Mouse (Mus musculus) CH12.LX (cell line): Measurements from ENCODE around the gene Lhpp. TPM values are rescaled to one million over a fixed set of nuclear protein-coding genes. Genes with fewer than 3 reads are reported as not detected.

Experiments used
- DNase-seq: peaks from one replicate; pipeline ENCODE4 v3.0.0-alpha.2; 2013; ENCODE audit errors: extremely low read depth
- H3K27ac ChIP-seq: 2 replicates; pipeline ENCODE4 v1.5.1; 2012; ENCODE audit warnings: low read depth, mild to moderate bottlenecking, control low read depth, moderate library complexity; ENCODE audit not compliant: insufficient read depth
- H3K27me3 ChIP-seq: replicated peaks from 2 replicates; pipeline ENCODE3; 2012; ENCODE audit warnings: inconsistent platforms
- H3K36me3 ChIP-seq, 2 experiments: replicated peaks in 1 of 2; 2 replicates each; pipeline versions ENCODE3 to v1.6.1; 2012; ENCODE audit warnings: inconsistent platforms in 1 of 2, low read length in 1 of 2, mild to moderate bottlenecking in 1 of 2, mixed read lengths in 1 of 2, moderate library complexity in 1 of 2; ENCODE audit not compliant: control insufficient read depth in 1 of 2, insufficient read depth in 1 of 2
- H3K4me1 ChIP-seq, 2 experiments: 2 replicates each; pipeline ENCODE4 v1.6.1; 2012; ENCODE audit warnings: inconsistent platforms in 1 of 2, moderate library complexity in 1 of 2; ENCODE audit not compliant: insufficient read depth in 2 of 2, control insufficient read depth in 1 of 2
- H3K4me2 ChIP-seq: 2 replicates; pipeline ENCODE4 v1.6.1; 2012; ENCODE audit warnings: low read depth, mild to moderate bottlenecking, control low read depth; ENCODE audit not compliant: poor library complexity, insufficient read depth, severe bottlenecking
- H3K4me3 ChIP-seq, 3 experiments: fragments of 150-350 bp in 1 of 3; sonication (generic) in 1 of 3; replicated peaks in 1 of 3; 2 replicates each; pipeline versions ENCODE3 to v1.5.1; 2011 to 2012; ENCODE audit warnings: low read depth in 2 of 3, low read length in 2 of 3, mild to moderate bottlenecking in 2 of 3, moderate library complexity in 2 of 3, control low read depth in 1 of 3, improper control_type of control experiment in 1 of 3, inconsistent platforms in 1 of 3, mixed read lengths in 1 of 3; ENCODE audit not compliant: poor library complexity in 1 of 3
- H3K79me2 ChIP-seq: replicated peaks from 2 replicates; pipeline ENCODE4 v1.6.1; 2012; ENCODE audit warnings: mild to moderate bottlenecking, moderate library complexity; ENCODE audit not compliant: control insufficient read depth, poor library complexity, insufficient read depth, severe bottlenecking; ENCODE audit errors: extremely low read depth
- H3K9ac ChIP-seq: 2 replicates; pipeline ENCODE4 v1.6.1; 2012; ENCODE audit warnings: low read depth, mild to moderate bottlenecking, control low read depth, moderate library complexity; ENCODE audit not compliant: insufficient read depth
- H3K9me3 ChIP-seq: replicated peaks from 2 replicates; pipeline ENCODE3; 2012; ENCODE audit warnings: low read length, inconsistent platforms, mixed read lengths
- CHD1 ChIP-seq: IDR thresholded peaks from 2 replicates; pipeline ENCODE4 v1.6.1; 2012; ENCODE audit warnings: low read depth, low read length, improper control_type of control experiment, inconsistent platforms
- CHD2 ChIP-seq: IDR thresholded peaks from 2 replicates; pipeline ENCODE4 v1.6.1; 2011; ENCODE audit warnings: low read length, improper control_type of control experiment
- ELF1 ChIP-seq: IDR thresholded peaks from 2 replicates; pipeline ENCODE4 v1.6.1; 2014; ENCODE audit warnings: low read depth, mild to moderate bottlenecking, inconsistent platforms, low read length, improper control_type of control experiment
- EP300 ChIP-seq: IDR thresholded peaks from 2 replicates; pipeline ENCODE4 v1.6.1; 2011; ENCODE audit warnings: low read length, improper control_type of control experiment
- ETS1 ChIP-seq: conservative IDR thresholded peaks from 2 replicates; pipeline ENCODE4 v1.6.1; 2012; ENCODE audit warnings: low read depth, mild to moderate bottlenecking, inconsistent platforms, low read length, improper control_type of control experiment, moderate library complexity
- HCFC1 ChIP-seq: IDR thresholded peaks from 2 replicates; pipeline ENCODE4 v1.6.1; 2012; ENCODE audit warnings: low read depth, mild to moderate bottlenecking, inconsistent platforms, low read length, improper control_type of control experiment
- IRF4 ChIP-seq: IDR thresholded peaks from 2 replicates; pipeline ENCODE4 v1.6.1; 2014; ENCODE audit warnings: low read depth, mild to moderate bottlenecking, inconsistent platforms, low read length, improper control_type of control experiment
- JUN ChIP-seq: IDR thresholded peaks from 2 replicates; pipeline ENCODE4 v1.6.1; 2011; ENCODE audit warnings: low read depth, mild to moderate bottlenecking, low read length, improper control_type of control experiment, moderate library complexity; ENCODE audit not compliant: insufficient read depth
- JUND ChIP-seq: conservative IDR thresholded peaks from 2 replicates; pipeline ENCODE4 v1.6.1; 2011; ENCODE audit warnings: low read depth, low read length, improper control_type of control experiment
- KAT2A ChIP-seq: IDR thresholded peaks from 2 replicates; pipeline ENCODE4 v1.6.1; 2012; ENCODE audit warnings: low read length, improper control_type of control experiment, inconsistent platforms; ENCODE audit not compliant: insufficient replicate concordance
- MAX ChIP-seq: IDR thresholded peaks from 2 replicates; pipeline ENCODE4 v1.6.1; 2011; ENCODE audit warnings: low read length, improper control_type of control experiment
- MAZ ChIP-seq: IDR thresholded peaks from 2 replicates; pipeline ENCODE4 v1.6.1; 2012; ENCODE audit warnings: low read depth, mild to moderate bottlenecking, inconsistent platforms, low read length, improper control_type of control experiment, moderate library complexity
- MXI1 ChIP-seq: IDR thresholded peaks from 2 replicates; pipeline ENCODE4 v1.6.1; 2011; ENCODE audit warnings: mild to moderate bottlenecking, low read depth, low read length, improper control_type of control experiment
- MYC ChIP-seq: IDR thresholded peaks from 2 replicates; pipeline ENCODE4 v1.6.1; 2011; ENCODE audit warnings: low read depth, mild to moderate bottlenecking, improper control_type of control experiment, low read length
- NELFE ChIP-seq: IDR thresholded peaks from 2 replicates; pipeline ENCODE4 v1.6.1; 2011; ENCODE audit warnings: low read depth, low read length, improper control_type of control experiment
- NRF1 ChIP-seq: IDR thresholded peaks from 2 replicates; pipeline ENCODE4 v1.6.1; 2014; ENCODE audit warnings: low read depth, mild to moderate bottlenecking, inconsistent platforms, low read length, improper control_type of control experiment, moderate library complexity
- PAX5 ChIP-seq: IDR thresholded peaks from 2 replicates; pipeline ENCODE4 v1.6.1; 2012; ENCODE audit warnings: low read length, inconsistent platforms, mixed read lengths
- POLR2A ChIP-seq: IDR thresholded peaks from 2 replicates; pipeline ENCODE4 v1.6.1; 2011; ENCODE audit warnings: low read depth, mild to moderate bottlenecking, improper control_type of control experiment, low read length
- POLR2AphosphoS2 ChIP-seq: IDR thresholded peaks from 2 replicates; pipeline ENCODE4 v1.6.1; 2011; ENCODE audit warnings: low read depth, low read length, improper control_type of control experiment
- RAD21 ChIP-seq: IDR thresholded peaks from 2 replicates; pipeline ENCODE4 v1.6.1; 2011; ENCODE audit warnings: low read depth, mild to moderate bottlenecking, low read length, improper control_type of control experiment, moderate library complexity
- RCOR1 ChIP-seq: conservative IDR thresholded peaks from 2 replicates; pipeline ENCODE4 v1.6.1; 2012; ENCODE audit warnings: low read depth, mild to moderate bottlenecking, inconsistent platforms, low read length, improper control_type of control experiment
- SIN3A ChIP-seq: IDR thresholded peaks from 2 replicates; pipeline ENCODE4 v1.6.1; 2012; ENCODE audit warnings: low read length, improper control_type of control experiment, inconsistent platforms
- SMC3 ChIP-seq: IDR thresholded peaks from 2 replicates; pipeline ENCODE4 v1.6.1; 2011; ENCODE audit warnings: low read depth, low read length, improper control_type of control experiment
- TBP ChIP-seq: conservative IDR thresholded peaks from 2 replicates; pipeline ENCODE4 v1.6.1; 2011; ENCODE audit warnings: low read depth, low read length, improper control_type of control experiment
- TCF12 ChIP-seq: IDR thresholded peaks from 2 replicates; pipeline ENCODE4 v1.6.1; 2014; ENCODE audit warnings: low read depth, mild to moderate bottlenecking, inconsistent platforms, low read length, improper control_type of control experiment
- UBTF ChIP-seq: IDR thresholded peaks from 2 replicates; pipeline ENCODE4 v1.6.1; 2012; ENCODE audit warnings: low read depth, mild to moderate bottlenecking, inconsistent platforms, low read length, improper control_type of control experiment, moderate library complexity
- USF1 ChIP-seq: IDR thresholded peaks from 2 replicates; pipeline ENCODE4 v1.6.1; 2014; ENCODE audit warnings: low read depth, mild to moderate bottlenecking, inconsistent platforms, low read length, improper control_type of control experiment
- USF2 ChIP-seq: conservative IDR thresholded peaks from 2 replicates; pipeline ENCODE4 v1.6.1; 2011; ENCODE audit warnings: low read depth, low read length, improper control_type of control experiment
- ZC3H11A ChIP-seq: IDR thresholded peaks from 2 replicates; pipeline ENCODE4 v1.6.1; 2012; ENCODE audit warnings: low read depth, mild to moderate bottlenecking, inconsistent platforms, low read length, improper control_type of control experiment
- ZKSCAN1 ChIP-seq: IDR thresholded peaks from 2 replicates; pipeline ENCODE4 v1.6.1; 2012; ENCODE audit warnings: low read depth, inconsistent platforms, low read length, improper control_type of control experiment, borderline replicate concordance
- ZNF384 ChIP-seq: IDR thresholded peaks from 2 replicates; pipeline ENCODE4 v1.6.1; 2012; ENCODE audit warnings: low read depth, low read length, improper control_type of control experiment, inconsistent platforms
- dilution Hi-C: fragments of 300-500 bp; cut with MboI; formaldehyde crosslinking; loops from 2 replicates; pipeline ENCODE4 v1.14.3; 2020; ENCODE audit warnings: low sequenced_read_pairs; ENCODE audit not compliant: extremely low pct_unique_long_range_greater_than_20kb, extremely low pct_ligation_motif_present
- in situ Hi-C: fragments of 300-500 bp; cut with MboI; formaldehyde crosslinking; loops from 3 replicates; pipeline ENCODE4 v1.14.3; 2019; ENCODE audit warnings: low sequenced_read_pairs, low pct_ligation_motif_present, low pct_unique_long_range_greater_than_20kb, mixed read lengths
- polyA plus RNA-seq: library from polyadenylated mRNA; unstranded; fragments of >175 nt; gene quantifications from 2 replicates; pipeline ENCODE4 v1.2.1, GENCODE M21; 2012; ENCODE audit warnings: low read depth; ENCODE audit not compliant: insufficient read length
- total RNA-seq, 2 experiments: library from RNA; depleted of rRNA; stranded (reverse); fragments of 300-350 nt in 1 of 2; fragments of >200 nt in 1 of 2; gene quantifications; 2 replicates each; pipeline ENCODE4 v1.2.3; 2012 to 2014

Lhpp gene
- total and polyA plus RNA-seq, 3 experiments: 7.8 to 15.4 (median 14.6) TPM

DNA sequence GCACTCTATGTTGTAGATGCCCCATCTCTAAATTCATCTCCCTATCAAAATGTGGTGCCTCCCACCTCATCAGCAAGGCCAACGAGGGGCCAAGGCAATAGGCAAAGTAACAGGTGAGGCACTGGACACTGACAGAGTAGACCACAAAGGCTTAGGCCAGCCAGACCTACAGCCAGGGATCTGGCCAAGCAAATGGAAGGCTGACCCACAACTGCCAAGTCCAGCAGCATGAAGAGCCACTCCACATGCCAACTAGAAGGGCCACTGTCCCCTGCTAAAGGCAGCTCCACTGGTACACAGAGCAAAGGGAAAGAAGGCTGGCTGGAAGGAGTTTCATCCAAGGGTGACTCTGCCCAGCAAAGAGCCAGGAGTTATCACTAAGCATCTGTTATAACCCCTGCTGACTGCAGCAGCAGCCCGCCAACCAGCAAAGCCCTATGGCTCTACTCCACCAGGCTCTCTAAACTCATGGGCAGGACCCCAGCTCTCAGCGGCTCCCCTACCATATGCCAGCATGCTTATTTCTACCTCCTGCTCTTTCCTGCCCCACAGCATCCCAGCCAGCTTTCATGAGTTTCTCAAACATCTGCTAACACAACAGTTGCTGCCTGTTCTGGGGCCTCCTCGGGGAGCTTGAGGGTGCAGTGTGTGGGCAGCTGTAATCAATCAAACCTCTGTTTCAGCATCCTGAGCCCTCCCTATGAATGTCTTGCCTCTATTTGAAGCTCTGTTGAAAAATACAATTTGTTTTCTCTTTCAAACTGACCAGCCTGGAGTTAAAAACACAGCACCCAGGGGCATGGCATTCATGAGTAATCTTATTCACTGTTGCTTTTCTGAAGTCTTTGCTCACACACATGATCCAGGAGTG, 143.3 kb downstream of the Lhpp start:
- no peak for TF ChIP-seq MXI1
- no peak for TF ChIP-seq SIN3A
- TF ChIP-seq USF1: no peak
- no peak for TF ChIP-seq ZC3H11A
- TF ChIP-seq CHD1: no peak
- no peak for TF ChIP-seq USF2
- no peak for TF ChIP-seq NELFE
- no peak for TF ChIP-seq SMC3
- no peak for TF ChIP-seq JUN
- TF ChIP-seq ZKSCAN1: no peak
- no peak for TF ChIP-seq TCF12
- no peak for TF ChIP-seq PAX5
- no peak for TF ChIP-seq IRF4
- TF ChIP-seq RCOR1: no peak
- no peak for TF ChIP-seq EP300
- no peak for TF ChIP-seq JUND
- TF ChIP-seq KAT2A: no peak
- no peak for TF ChIP-seq NRF1
- TF ChIP-seq, all 38 proteins: peak for 0
- Histone ChIP-seq H3K4me2 (no peak overlapping the region), H3K9me3 (no peaks in the 10 kb centered on the region), H3K4me3 (no peak overlapping the region), H3K27me3 (no peaks in the 10 kb centered on the region), H3K79me2 (no peaks in the 10 kb centered on the region), H3K36me3 (peaks cover 36 to 93% of the 10 kb centered on the region in 2 experiments), H3K4me1 (peaks cover 15 to 93% of the 10 kb centered on the region in 2 experiments), H3K27ac (no peak overlapping the region), H3K9ac (no peak overlapping the region)
- dilution Hi-C loops: no loop called here
- in situ Hi-C loops: no loop called here
- DNase-seq: no peak

DNA sequence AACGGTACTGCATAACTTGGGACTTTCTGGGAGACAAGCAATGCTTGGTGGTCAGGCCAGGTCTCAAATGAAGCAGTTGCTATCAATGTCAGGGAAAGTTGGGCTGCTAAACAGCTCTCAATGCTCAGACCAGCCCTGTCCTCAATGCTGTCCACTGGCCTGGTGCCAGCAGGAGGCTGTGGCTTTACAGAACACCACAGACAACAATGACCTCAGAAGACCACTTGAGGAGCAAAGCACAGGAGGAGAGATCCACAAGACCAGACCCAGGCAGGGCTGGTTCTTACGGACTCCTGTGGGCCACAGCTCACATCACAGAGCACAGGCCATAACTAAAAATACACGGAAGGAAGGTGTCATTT, 143.9 kb downstream of the Lhpp start:
- Histone ChIP-seq H3K27me3 (no peaks in the 10 kb centered on the region), H3K4me1 (peaks cover 19 to 91% of the 10 kb centered on the region in 2 experiments), H3K36me3 (peaks cover 39 to 95% of the 10 kb centered on the region in 2 experiments), H3K9me3 (no peaks in the 10 kb centered on the region), H3K79me2 (no peaks in the 10 kb centered on the region), H3K9ac (no peak overlapping the region), H3K4me3 (no peak overlapping the region), H3K27ac (no peak overlapping the region), H3K4me2 (no peak overlapping the region)
- DNase-seq: no peak
- TF ChIP-seq UBTF: no peak
- TF ChIP-seq EP300: no peak
- no peak for TF ChIP-seq ELF1
- TF ChIP-seq RAD21: no peak
- TF ChIP-seq MXI1: no peak
- no peak for TF ChIP-seq CHD1
- TF ChIP-seq MAX: no peak
- no peak for TF ChIP-seq MYC
- no peak for TF ChIP-seq TBP
- TF ChIP-seq JUND: no peak
- no peak for TF ChIP-seq PAX5
- no peak for TF ChIP-seq IRF4
- TF ChIP-seq MAZ: no peak
- TF ChIP-seq JUN: no peak
- TF ChIP-seq POLR2AphosphoS2: no peak
- no peak for TF ChIP-seq CHD2
- TF ChIP-seq ZNF384: no peak
- TF ChIP-seq HCFC1: no peak
- no peak for TF ChIP-seq ETS1
- no peak for TF ChIP-seq POLR2A
- dilution Hi-C loops: no loop called here
- in situ Hi-C loops: no loop called here
